Mouse (Mus musculus): ENCODE measurements around the gene Cdkl2.

Gene Cdkl2

GRCm38 (mm10) chr5:92043783-92044182, at the start of gene Cdkl2:
Cdkl2 (minus strand) TSS chr5:92043883.
- DNase-seq, result no peak

GRCm38 (mm10) chr5:92087469-92087868, 43.8 kb upstream of the Cdkl2 start:
- no peak for DNase-seq

- no peak for DNase-seq
These were observed 42.3 kb upstream of the Cdkl2 start for GRCm38 (mm10) chr5:92085821-92086550.

GRCm38 (mm10) chr5:92085246-92085645, 41.6 kb upstream of the Cdkl2 start:
- no peak for DNase-seq

GRCm38 (mm10) chr5:92083417-92084038, 39.8 kb upstream of the Cdkl2 start, which contains the start of gene G3bp2:
G3bp2 (minus strand) TSS chr5:92083719.
- DNase-seq, result peak; percentile 98

GRCm38 (mm10) chr5:92082821-92083401, 39.2 kb upstream of the Cdkl2 start:
- peak; percentile 59 to 86 for DNase-seq

GRCm38 (mm10) chr5:92081326-92081725, 37.6 kb upstream of the Cdkl2 start:
- DNase-seq, result no peak

GRCm38 (mm10) chr5:92080400-92080799, 36.7 kb upstream of the Cdkl2 start:
- no peak for DNase-seq

- no peak for DNase-seq
These were observed 35.6 kb upstream of the Cdkl2 start for GRCm38 (mm10) chr5:92079304-92079703.

- no peak for DNase-seq
These were observed 35.1 kb upstream of the Cdkl2 start for GRCm38 (mm10) chr5:92078751-92079150.

GRCm38 (mm10) chr5:92076273-92076672, 32.6 kb upstream of the Cdkl2 start:
- no peak for DNase-seq

GRCm38 (mm10) chr5:92074061-92074460, 30.4 kb upstream of the Cdkl2 start:
- DNase-seq, result no peak

GRCm38 (mm10) chr5:92063192-92063591, 19.5 kb upstream of the Cdkl2 start:
- DNase-seq, result no peak

- no peak for DNase-seq
These were observed 9.2 kb upstream of the Cdkl2 start for GRCm38 (mm10) chr5:92052866-92053265.

- DNase-seq, result no peak
These were observed 6.7 kb upstream of the Cdkl2 start for GRCm38 (mm10) chr5:92050419-92050818.

- peak; percentile 96 to 98 for DNase-seq
These were observed 1.0 kb downstream of the Cdkl2 start for GRCm38 (mm10) chr5:92042377-92043348.

- DNase-seq, result no peak
These were observed 23.7 kb downstream of the Cdkl2 start for GRCm38 (mm10) chr5:92019960-92020359.

GRCm38 (mm10) chr5:92011756-92012155, 31.9 kb downstream of the Cdkl2 start:
- no peak for DNase-seq

- DNase-seq, result no peak
These were observed 33.9 kb downstream of the Cdkl2 start for GRCm38 (mm10) chr5:92009827-92010226.

- DNase-seq, result peak in 1 of 2 experiments; percentile 34
These were observed 40.7 kb downstream of the Cdkl2 start for GRCm38 (mm10) chr5:92003011-92003410.

GRCm38 (mm10) chr5:92000770-92001169, 42.9 kb downstream of the Cdkl2 start:
- DNase-seq, result peak; percentile 12 to 19

GRCm38 (mm10) chr5:91994546-91994945, 49.1 kb downstream of the Cdkl2 start:
- peak in 1 of 2 experiments; percentile 3 for DNase-seq

- no peak for DNase-seq
These were observed 50.6 kb downstream of the Cdkl2 start for GRCm38 (mm10) chr5:91993061-91993460.

Data from kidney, postnatal 36 days (tissue).